Mouse (Mus musculus) megakaryocyte, embryonic 14.5 days (primary cell): Measurements from ENCODE around the gene Foxl1.

Experiments
- FLI1 ChIP-seq: IDR thresholded peaks from 2 replicates; pipeline ENCODE4 v1.6.1; 2012; ENCODE audit warnings: low read length, inconsistent platforms, mixed read lengths
- GATA1 ChIP-seq: IDR thresholded peaks from 3 replicates; pipeline ENCODE4 v1.6.1; 2012; ENCODE audit warnings: mixed read lengths, low read length, inconsistent platforms, borderline replicate concordance

GRCm38 (mm10) chr8:121090716-121091115, 37.0 kb upstream of the Foxl1 start:
- TF ChIP-seq FLI1 = no peak
- no peak for TF ChIP-seq GATA1
